Mouse (Mus musculus) megakaryocyte, embryonic 14.5 days (primary cell): ENCODE measurements around the gene Cd44.

Experiments used
- FLI1 ChIP-seq: IDR thresholded peaks from 2 replicates; pipeline ENCODE4 v1.6.1; 2012; ENCODE audit warnings: low read length, inconsistent platforms, mixed read lengths
- GATA1 ChIP-seq: IDR thresholded peaks from 3 replicates; pipeline ENCODE4 v1.6.1; 2012; ENCODE audit warnings: mixed read lengths, low read length, inconsistent platforms, borderline replicate concordance

DNA sequence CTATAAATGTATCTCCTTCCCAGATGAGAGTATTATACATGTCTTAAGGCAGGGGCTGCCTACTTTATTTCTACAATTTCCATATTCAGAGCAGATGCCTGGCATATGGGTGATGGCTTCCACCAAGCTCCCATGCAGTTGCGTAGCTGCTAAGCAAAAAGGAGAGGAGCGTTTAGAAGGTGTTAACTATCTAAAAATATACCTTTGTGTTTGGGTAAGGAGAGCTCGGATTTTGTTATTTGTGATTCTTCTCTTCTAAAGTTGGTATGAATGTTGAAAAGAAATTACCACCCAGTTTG, 41.3 kb upstream of the Cd44 start:
- TF ChIP-seq GATA1 (no peak), FLI1 (no peak)
